Mouse (Mus musculus) hindbrain, embryonic 10.5 days (tissue): ENCODE measurements around the gene 1700057G04Rik. TPM values are rescaled to one million over a fixed set of nuclear protein-coding genes. Genes with fewer than 3 reads are reported as not detected.

Experiments used
- DNase-seq: peaks from one replicate; pipeline ENCODE4 v3.0.0-alpha.2; 2017; ENCODE audit warnings: low spot score
- H3K27ac ChIP-seq: fragments of 300-500 bp; sonication (generic); 2 replicates; pipeline ENCODE4 v1.5.1; 2016; ENCODE audit warnings: mild to moderate bottlenecking, moderate library complexity
- H3K27me3 ChIP-seq: fragments of 300-500 bp; sonication (generic); 2 replicates; pipeline ENCODE4 v1.6.1; 2016; ENCODE audit warnings: mild to moderate bottlenecking; ENCODE audit not compliant: poor library complexity, insufficient read depth, severe bottlenecking
- H3K36me3 ChIP-seq: fragments of 300-500 bp; sonication (generic); 2 replicates; pipeline ENCODE4 v1.6.1; 2016; ENCODE audit warnings: mild to moderate bottlenecking, moderate library complexity
- H3K4me1 ChIP-seq: fragments of 300-500 bp; sonication (generic); replicated peaks from 2 replicates; pipeline ENCODE4 v1.6.1; 2016; ENCODE audit warnings: mild to moderate bottlenecking
- H3K4me3 ChIP-seq: fragments of 300-500 bp; sonication (generic); 2 replicates; pipeline ENCODE4 v1.5.1; 2016; ENCODE audit warnings: mild to moderate bottlenecking, moderate library complexity
- H3K9me3 ChIP-seq: fragments of 300-500 bp; sonication (generic); 2 replicates; pipeline ENCODE4 v1.6.1; 2016; ENCODE audit warnings: mild to moderate bottlenecking, moderate library complexity
- WGBS: fragments of 180-500 bp; shearing (Covaris S2); methylation state at CpG from one replicate; pipeline ENCODE4 v1.1.7; 2016; 5-methylcytosine and 5-hydroxymethylcytosine counted together
- polyA plus RNA-seq: library from polyadenylated mRNA; unstranded; fragments of >200 nt; fragmentation: Nextera tagmentation; extraction: Ambion mirVana; gene quantifications from 2 replicates; pipeline ENCODE4 v1.2.1, GENCODE M21; 2016

1700057G04Rik gene
- polyA plus RNA-seq, 1 experiment from 2014 or later, result not detected

GRCm38 (mm10) chr9:92377967-92378366 lies 68.8 kb downstream of the 1700057G04Rik start:
- Histone ChIP-seq H3K27me3 (no peaks in the 10 kb centered on the region), H3K9me3 (no peaks in the 10 kb centered on the region), H3K4me3 (no peak overlapping the region), H3K27ac (no peak overlapping the region), H3K36me3 (no peaks in the 10 kb centered on the region), H3K4me1 (no peaks in the 10 kb centered on the region)
- WGBS, result 75% methylated on average over 1 of the region's 1 CpGs
- DNase-seq, result no peak

- Histone ChIP-seq H3K27ac (no peak overlapping the region), H3K4me1 (no peaks in the 10 kb centered on the region), H3K36me3 (no peaks in the 10 kb centered on the region), H3K27me3 (no peaks in the 10 kb centered on the region), H3K4me3 (no peak overlapping the region), H3K9me3 (no peaks in the 10 kb centered on the region)
- no peak for DNase-seq
- WGBS, result 91% methylated on average over 5 of the region's 5 CpGs
These were observed 70.1 kb downstream of the 1700057G04Rik start for GRCm38 (mm10) chr9:92379240-92379639.

- DNase-seq, result no peak
- Histone ChIP-seq H3K9me3 (no peaks in the 10 kb centered on the region), H3K4me1 (no peaks in the 10 kb centered on the region), H3K36me3 (no peaks in the 10 kb centered on the region), H3K27me3 (no peaks in the 10 kb centered on the region), H3K27ac (no peak overlapping the region), H3K4me3 (no peak overlapping the region)
- 76% methylated on average over 3 of the region's 3 CpGs for WGBS
These were observed 74.2 kb downstream of the 1700057G04Rik start for GRCm38 (mm10) chr9:92383415-92383814.

GRCm38 (mm10) chr9:92384401-92384800 lies 75.2 kb downstream of the 1700057G04Rik start:
- Histone ChIP-seq H3K4me3 (no peak overlapping the region), H3K27me3 (no peaks in the 10 kb centered on the region), H3K27ac (no peak overlapping the region), H3K36me3 (no peaks in the 10 kb centered on the region), H3K4me1 (no peaks in the 10 kb centered on the region), H3K9me3 (no peaks in the 10 kb centered on the region)
- 76% methylated on average over 3 of the region's 3 CpGs for WGBS
- no peak for DNase-seq

GRCm38 (mm10) chr9:92385831-92386230 lies 76.7 kb downstream of the 1700057G04Rik start:
- WGBS, result 88% methylated on average over 1 of the region's 1 CpGs
- no peaks in the 10 kb centered on the region for H3K4me1 ChIP-seq
- H3K4me3 ChIP-seq, result no peak overlapping the region
- no peaks in the 10 kb centered on the region for H3K27me3 ChIP-seq
- no peak for DNase-seq
- no peak overlapping the region for H3K27ac ChIP-seq
- no peaks in the 10 kb centered on the region for H3K36me3 ChIP-seq
- no peaks in the 10 kb centered on the region for H3K9me3 ChIP-seq

GRCm38 (mm10) chr9:92386871-92387270 lies 77.7 kb downstream of the 1700057G04Rik start:
- no peaks in the 10 kb centered on the region for H3K4me1 ChIP-seq
- H3K27me3 ChIP-seq, result no peaks in the 10 kb centered on the region
- H3K9me3 ChIP-seq, result no peaks in the 10 kb centered on the region
- H3K4me3 ChIP-seq, result no peak overlapping the region
- H3K36me3 ChIP-seq, result no peaks in the 10 kb centered on the region
- no peak for DNase-seq
- H3K27ac ChIP-seq, result no peak overlapping the region
- WGBS, result 78% methylated on average over 1 of the region's 1 CpGs

GRCm38 (mm10) chr9:92387404-92387803 lies 78.2 kb downstream of the 1700057G04Rik start:
- H3K27me3 ChIP-seq, result no peaks in the 10 kb centered on the region
- H3K4me3 ChIP-seq, result no peak overlapping the region
- no peak overlapping the region for H3K27ac ChIP-seq
- DNase-seq, result no peak
- H3K36me3 ChIP-seq, result no peaks in the 10 kb centered on the region
- 88% methylated on average over 1 of the region's 1 CpGs for WGBS
- H3K4me1 ChIP-seq, result no peaks in the 10 kb centered on the region
- no peaks in the 10 kb centered on the region for H3K9me3 ChIP-seq

GRCm38 (mm10) chr9:92402628-92403027 lies 93.5 kb downstream of the 1700057G04Rik start:
- no peaks in the 10 kb centered on the region for H3K9me3 ChIP-seq
- H3K27ac ChIP-seq, result no peak overlapping the region
- no peaks in the 10 kb centered on the region for H3K36me3 ChIP-seq
- WGBS, result 91% methylated on average over 5 of the region's 5 CpGs
- no peaks in the 10 kb centered on the region for H3K4me1 ChIP-seq
- DNase-seq, result no peak
- H3K27me3 ChIP-seq, result no peaks in the 10 kb centered on the region
- H3K4me3 ChIP-seq, result no peak overlapping the region

Other genes with a start within 250 kb of the 1700057G04Rik start
- not detected in 2 replicates for gene Plscr5, start 116.4 kb upstream of the 1700057G04Rik start, polyA plus RNA-seq
- 26.8 and 35.7 TPM in 2 replicates for gene Plscr1, start 59.6 kb upstream of the 1700057G04Rik start, polyA plus RNA-seq
- 0.17 and 0.77 TPM in 2 replicates for gene Plscr2, start 33.8 kb upstream of the 1700057G04Rik start, polyA plus RNA-seq
- 0.88 and 1.1 TPM in 2 replicates for gene Plscr4, start 148.0 kb downstream of the 1700057G04Rik start, polyA plus RNA-seq
- 20.5 and 29.0 TPM in 2 replicates for gene Plod2, start 232.8 kb downstream of the 1700057G04Rik start, polyA plus RNA-seq